Mouse (Mus musculus) gastrocnemius, postnatal 4 days (tissue): ENCODE measurements at regions not wholly inside any gene's neighbourhood (a gene's known extent, or its start where the extent isn't known, plus 50 kb on each side); places are given as distances from the start of the nearest gene placed in this dataset.

Experiments used
- DNase-seq, 2 experiments: peaks; one replicate each; pipeline ENCODE4 v3.0.0; 2021 to 2022; ENCODE audit warnings: low spot score in 2 of 2, mixed read lengths in 2 of 2

GRCm38 (mm10) chr2:46491081-46491480 lies 1373.9 kb upstream of the Zeb2 start:
- no peak for DNase-seq

DNA sequence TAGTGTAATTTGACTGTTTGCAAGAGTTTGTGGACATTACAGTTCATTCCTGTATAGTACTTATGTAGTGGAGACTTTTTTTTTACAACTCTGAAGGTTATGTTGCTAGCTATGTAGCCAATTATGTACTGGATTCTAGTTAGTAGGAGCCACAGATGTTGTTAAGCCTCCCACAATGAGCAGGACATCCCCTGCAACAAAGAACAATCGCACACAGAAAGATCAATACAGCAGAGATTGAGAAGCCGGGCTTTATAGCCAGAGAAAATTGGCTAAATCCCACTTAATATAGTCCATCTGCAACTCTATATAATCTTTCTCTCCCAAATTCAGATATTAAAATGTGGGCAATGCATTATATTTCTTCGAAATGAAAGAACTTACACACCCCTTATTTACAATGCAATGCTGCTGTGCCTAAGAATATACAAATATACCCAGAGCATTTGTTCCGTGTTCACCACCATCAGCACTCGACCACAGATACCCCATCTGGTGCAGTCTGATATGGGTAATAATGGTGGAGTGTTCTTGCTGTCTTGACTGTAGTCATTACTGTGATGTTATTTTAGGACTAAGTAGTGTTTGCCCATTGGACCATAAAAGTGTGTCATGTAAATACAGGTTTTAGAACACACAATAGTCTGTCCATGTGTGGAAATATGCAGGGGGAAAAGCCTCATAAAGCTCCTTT lies 1351.9 kb upstream of the Zeb2 start:
- no peak for DNase-seq

GRCm38 (mm10) chr2:46465389-46465788 lies 1348.2 kb upstream of the Zeb2 start:
- peak in 1 of 2 experiments; percentile 31 for DNase-seq

DNA sequence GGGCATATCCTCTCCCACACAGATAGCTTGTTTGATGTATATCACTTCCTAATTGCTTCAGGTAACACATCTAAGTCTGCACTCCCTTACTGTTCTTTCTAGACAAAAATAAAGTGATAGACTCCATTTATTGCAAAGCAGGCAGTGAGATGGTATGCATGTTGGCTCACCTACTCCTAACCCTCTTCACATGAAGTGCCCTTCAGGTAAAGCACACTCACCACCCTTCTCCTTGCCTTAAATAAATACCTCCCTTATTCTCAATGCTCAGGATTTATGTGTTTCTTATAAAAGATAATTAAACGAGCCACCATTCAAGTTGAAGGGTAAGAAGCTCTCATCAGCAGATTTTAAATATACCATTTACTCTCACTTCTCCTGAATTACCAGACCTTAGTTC lies 1347.7 kb upstream of the Zeb2 start:
- DNase-seq = no peak

DNA sequence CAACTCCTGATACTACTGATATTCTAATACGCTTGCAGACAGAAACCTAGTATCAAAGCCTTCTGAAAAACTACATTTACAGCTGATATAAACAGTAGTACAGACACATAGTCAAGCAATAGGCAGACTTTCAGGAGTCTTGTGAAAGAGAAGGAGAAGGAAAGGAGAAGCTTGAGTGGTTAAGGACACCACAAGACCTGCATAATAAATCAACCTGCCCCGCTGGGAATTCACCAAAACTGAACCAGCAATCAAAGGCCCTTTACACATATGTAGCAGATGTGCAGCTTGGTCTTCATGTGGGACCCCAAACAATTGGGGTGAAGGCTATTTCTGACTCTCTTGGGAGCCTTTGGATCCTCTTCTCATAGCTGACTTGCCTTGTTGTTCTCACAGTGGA lies 1345.5 kb upstream of the Zeb2 start:
- DNase-seq = no peak

- no peak for DNase-seq
Observed at GRCm38 (mm10) chr2:46450698-46451097, 1333.5 kb upstream of the Zeb2 start.

DNA sequence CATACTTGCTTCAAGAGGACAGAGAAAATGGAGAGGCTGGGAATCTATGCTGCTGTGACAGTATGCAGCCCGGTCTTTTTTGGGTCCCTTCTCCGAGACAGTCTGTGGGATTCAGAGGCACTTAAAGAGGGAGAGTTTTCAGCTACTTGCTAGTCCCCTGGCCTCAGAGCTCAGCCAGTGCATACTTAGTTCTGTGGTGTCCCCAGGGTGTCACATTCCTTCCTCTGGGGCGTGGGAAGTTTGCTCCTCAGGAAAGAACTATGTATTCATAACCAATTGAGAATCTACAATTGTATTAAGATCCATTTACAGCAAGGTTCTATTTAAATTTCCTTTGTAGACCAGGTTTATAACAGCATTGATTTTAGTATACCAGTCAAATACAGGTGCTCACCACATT lies 1328.1 kb upstream of the Zeb2 start:
- no peak for DNase-seq

GRCm38 (mm10) chr2:46443686-46444180 lies 1326.5 kb upstream of the Zeb2 start:
- peak in 1 of 2 experiments; percentile 36 for DNase-seq

GRCm38 (mm10) chr2:46443061-46443685 lies 1326.0 kb upstream of the Zeb2 start:
- peak in 1 of 2 experiments; percentile 19 for DNase-seq

DNA sequence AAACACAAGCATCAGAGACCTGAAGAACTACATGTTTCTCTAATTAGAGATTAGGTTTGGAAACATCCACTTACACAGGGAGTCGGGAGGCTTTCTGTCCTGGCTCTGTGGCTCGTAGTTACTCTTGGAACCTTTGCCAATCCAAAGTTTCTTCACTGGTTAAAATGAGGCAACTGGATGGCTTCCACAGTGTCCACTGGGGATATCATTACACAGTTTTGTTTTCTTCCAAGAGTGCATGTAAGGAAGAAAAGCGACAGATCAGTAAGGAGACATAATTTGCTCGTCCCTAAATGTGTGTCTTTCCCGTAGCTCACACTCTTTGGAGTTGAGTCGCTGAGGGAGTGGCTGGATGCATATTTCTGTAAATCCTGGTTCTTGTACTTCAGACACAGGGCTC lies 1325.4 kb upstream of the Zeb2 start:
- peak in 1 of 2 experiments; percentile 50 for DNase-seq

DNA sequence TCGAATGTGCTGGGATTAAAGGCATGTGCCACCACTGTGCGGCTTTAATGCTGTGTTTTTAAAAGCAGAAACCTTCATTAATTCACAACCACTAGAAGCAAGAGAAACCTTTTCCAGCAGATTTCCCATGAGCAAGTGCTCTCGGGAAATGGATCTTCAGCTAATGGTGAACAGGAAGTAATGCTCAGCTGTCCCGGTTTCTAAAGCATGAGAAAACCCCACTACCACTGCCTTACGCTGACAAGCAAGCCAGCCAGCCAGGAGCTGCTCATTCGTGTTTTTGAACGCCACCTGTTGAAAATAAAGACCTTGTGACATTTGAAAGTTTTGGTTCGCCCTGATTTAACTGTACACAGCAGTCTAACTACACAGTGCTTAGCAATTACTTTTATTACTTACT lies 1324.7 kb upstream of the Zeb2 start:
- DNase-seq = no peak

GRCm38 (mm10) chr2:46441348-46441747 lies 1324.2 kb upstream of the Zeb2 start:
- no peak for DNase-seq

- DNase-seq = no peak
Observed at GRCm38 (mm10) chr2:46440038-46440437, 1322.8 kb upstream of the Zeb2 start.

GRCm38 (mm10) chr2:46418281-46418680 lies 1301.1 kb upstream of the Zeb2 start:
- no peak for DNase-seq

- no peak for DNase-seq
Observed at GRCm38 (mm10) chr2:46402373-46403114, 1285.3 kb upstream of the Zeb2 start.

- no peak for DNase-seq
Observed at GRCm38 (mm10) chr2:46394161-46394560, 1277.0 kb upstream of the Zeb2 start.

DNA sequence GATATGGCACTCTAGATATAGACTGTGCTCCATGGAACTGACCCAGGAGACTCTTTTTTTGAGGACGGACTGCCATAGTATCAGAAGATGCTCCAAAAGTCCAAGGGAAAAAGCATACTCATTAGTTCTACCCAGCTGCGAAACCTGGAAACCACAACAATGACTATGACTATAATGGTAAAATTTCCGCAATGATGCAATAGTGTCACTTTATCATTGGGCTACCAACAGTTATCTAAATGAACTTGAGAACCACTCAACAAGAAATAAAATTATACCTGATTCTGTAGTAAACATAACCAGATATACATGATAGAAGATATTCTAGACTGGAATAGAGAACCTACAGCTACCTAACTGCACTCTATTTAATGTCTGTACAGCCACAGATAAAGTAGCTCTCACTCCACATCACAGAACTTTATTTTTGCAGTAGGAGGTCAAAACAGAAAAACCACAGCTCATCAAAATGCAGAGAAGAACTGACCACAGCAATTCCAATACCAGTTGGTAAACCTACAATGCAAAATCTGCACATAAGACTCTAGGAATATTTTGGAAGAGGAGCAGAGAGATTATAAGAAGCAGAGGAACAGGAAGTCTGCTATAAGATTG lies 1255.8 kb upstream of the Zeb2 start:
- DNase-seq = no peak

GRCm38 (mm10) chr2:46371755-46372154 lies 1254.6 kb upstream of the Zeb2 start:
- DNase-seq = no peak

DNA sequence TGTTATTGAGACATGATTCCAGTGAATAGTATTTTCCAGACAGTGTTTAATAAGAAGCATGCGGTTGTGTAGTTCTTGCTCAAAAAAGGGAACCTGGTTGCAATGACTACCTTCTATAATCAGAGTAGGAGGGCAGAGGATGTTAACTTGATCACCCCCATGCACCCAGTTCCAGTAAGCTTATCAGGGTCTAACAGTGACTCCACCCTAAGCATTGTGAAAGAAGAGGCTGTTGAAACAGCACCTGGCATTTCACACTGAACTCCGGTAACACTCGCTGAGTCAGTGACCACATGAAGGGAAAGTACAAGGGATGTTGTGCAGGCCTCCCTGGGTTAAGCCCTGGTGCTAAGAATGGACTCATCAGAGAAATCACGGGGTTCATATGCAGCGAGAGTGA lies 1253.8 kb upstream of the Zeb2 start:
- DNase-seq = no peak

GRCm38 (mm10) chr2:46368882-46369281 lies 1251.7 kb upstream of the Zeb2 start:
- no peak for DNase-seq

- DNase-seq = no peak
Observed at GRCm38 (mm10) chr2:46366135-46366485, 1248.9 kb upstream of the Zeb2 start.
